Mouse (Mus musculus) forebrain, embryonic 14.5 days (tissue): ENCODE measurements around the gene Fam120b. TPM values are rescaled to one million over a fixed set of nuclear protein-coding genes. Genes with fewer than 3 reads are reported as not detected.

Source experiments
- ATAC-seq: fragments of 200-750 bp; cut with Nextera tagmentation; 2 replicates; pipeline ENCODE4 v1.8.0; 2017; ENCODE audit warnings: mild to moderate bottlenecking, moderate library complexity
- DNase-seq: peaks from one replicate; pipeline ENCODE4 v3.0.0-alpha.2; 2015; ENCODE audit warnings: low spot score
- H3K27ac ChIP-seq: fragments of 300-500 bp; sonication (generic); 2 replicates; pipeline ENCODE4 v1.5.1; 2014; ENCODE audit warnings: low read depth, mild to moderate bottlenecking, control low read depth, low read length, moderate library complexity
- H3K27me3 ChIP-seq: fragments of 300-500 bp; sonication (generic); replicated peaks from 2 replicates; pipeline ENCODE4 v1.6.1; 2014; ENCODE audit warnings: low read length, control low read depth, mixed read lengths; ENCODE audit not compliant: control insufficient read depth, insufficient read depth
- H3K36me3 ChIP-seq: fragments of 300-500 bp; sonication (generic); 2 replicates; pipeline ENCODE4 v1.6.1; 2014; ENCODE audit warnings: low read length, control low read depth; ENCODE audit not compliant: control insufficient read depth, insufficient read depth
- H3K4me1 ChIP-seq: fragments of 300-500 bp; sonication (generic); 2 replicates; pipeline ENCODE4 v1.6.1; 2014; ENCODE audit warnings: antibody characterized with exemption, low read length, control low read depth; ENCODE audit not compliant: control insufficient read depth, insufficient read depth
- H3K4me2 ChIP-seq: fragments of 300-500 bp; sonication (generic); 2 replicates; pipeline ENCODE4 v1.6.1; 2014; ENCODE audit warnings: mild to moderate bottlenecking, control low read depth, low read length
- H3K4me3 ChIP-seq: fragments of 300-500 bp; sonication (generic); 2 replicates; pipeline ENCODE4 v1.5.1; 2014; ENCODE audit warnings: low read depth, low read length, control low read depth
- H3K9ac ChIP-seq: fragments of 300-500 bp; sonication (generic); 2 replicates; pipeline ENCODE4 v1.6.1; 2014; ENCODE audit warnings: mild to moderate bottlenecking, low read length, control low read depth, moderate library complexity
- H3K9me3 ChIP-seq: fragments of 300-500 bp; sonication (generic); replicated peaks from 2 replicates; pipeline ENCODE4 v1.6.1; 2016; ENCODE audit warnings: low read length, control low read depth, mixed read lengths; ENCODE audit not compliant: control insufficient read depth
- WGBS: fragments of 180-500 bp; shearing (Covaris S2); extraction: QIAGEN DNeasy Blood & Tissue Kit; methylation state at CpG from one replicate; pipeline ENCODE4 v1.1.7; 2014; 5-methylcytosine and 5-hydroxymethylcytosine counted together
- polyA plus RNA-seq: library from polyadenylated mRNA; unstranded; fragments of >200 nt; fragmentation: Nextera tagmentation; extraction: Ambion mirVana; gene quantifications from 2 replicates; pipeline ENCODE4 v1.2.1, GENCODE M21; 2014

The Fam120b gene
- polyA plus RNA-seq, 1 experiment from 2014 or later, result 36.0 TPM

GRCm38 (mm10) chr17:15422666-15423065 lies 26.7 kb downstream of the Fam120b start:
- WGBS, result 95% methylated on average over 9 of the region's 9 CpGs
- H3K36me3 ChIP-seq, result peaks cover 89% of the 10 kb centered on the region

GRCm38 (mm10) chr17:15423080-15423765 lies 27.2 kb downstream of the Fam120b start:
- peak; percentile 62; the same call in 1 of the 2 replicates for ATAC-seq
- peak; percentile 68 for DNase-seq
- Histone ChIP-seq H3K27me3 (no peaks in the 10 kb centered on the region), H3K9ac (no peak overlapping the region), H3K4me2 (no peak overlapping the region), H3K27ac (no peak overlapping the region), H3K36me3 (peaks cover 89% of the 10 kb centered on the region), H3K4me3 (no peak overlapping the region), H3K9me3 (no peaks in the 10 kb centered on the region), H3K4me1 (peaks cover 2% of the 10 kb centered on the region; the same call in 1 of the 2 replicates)
- WGBS, result 69% methylated on average over 8 of the region's 8 CpGs

More at GRCm38 (mm10) chr17:15422666-15423065, 26.7 kb downstream of the Fam120b start:
- Histone ChIP-seq H3K4me1 (peaks cover 2% of the 10 kb centered on the region; the same call in 1 of the 2 replicates), H3K27ac (no peak overlapping the region), H3K4me3 (no peak overlapping the region), H3K4me2 (no peak overlapping the region), H3K9me3 (no peaks in the 10 kb centered on the region), H3K9ac (no peak overlapping the region), H3K27me3 (no peaks in the 10 kb centered on the region)
- DNase-seq (no peak), ATAC-seq (no peak)

- 93% methylated on average over 3 of the region's 3 CpGs for WGBS
- Histone ChIP-seq H3K36me3 (peaks cover 84% of the 10 kb centered on the region), H3K9ac (no peak overlapping the region), H3K4me1 (no peaks in the 10 kb centered on the region; the same call in 1 of the 2 replicates), H3K4me2 (no peak overlapping the region), H3K4me3 (no peak overlapping the region), H3K27me3 (no peaks in the 10 kb centered on the region), H3K27ac (no peak overlapping the region), H3K9me3 (no peaks in the 10 kb centered on the region)
- no peak for DNase-seq
- no peak for ATAC-seq
Observed at GRCm38 (mm10) chr17:15425931-15426330, 29.9 kb downstream of the Fam120b start.

- Histone ChIP-seq H3K4me2 (no peak overlapping the region), H3K9ac (no peak overlapping the region), H3K9me3 (no peaks in the 10 kb centered on the region), H3K4me3 (no peak overlapping the region), H3K36me3 (peaks cover 67% of the 10 kb centered on the region), H3K4me1 (no peaks in the 10 kb centered on the region), H3K27me3 (no peaks in the 10 kb centered on the region), H3K27ac (no peak overlapping the region)
- no peak for DNase-seq
- WGBS, result 78% methylated on average over 6 of the region's 6 CpGs
- ATAC-seq, result no peak
Observed at GRCm38 (mm10) chr17:15429451-15429850, 33.4 kb downstream of the Fam120b start.

- H3K27me3 ChIP-seq, result no peaks in the 10 kb centered on the region
- ATAC-seq (no peak), DNase-seq (peak; percentile 15)
- H3K36me3 ChIP-seq, result peaks cover 64% of the 10 kb centered on the region
- WGBS, result 29% methylated on average over 1 of the region's 1 CpGs
- no peak overlapping the region for H3K4me3 ChIP-seq
- H3K4me1 ChIP-seq, result no peaks in the 10 kb centered on the region
- H3K27ac ChIP-seq, result no peak overlapping the region
- no peak overlapping the region for H3K9ac ChIP-seq
- H3K9me3 ChIP-seq, result no peaks in the 10 kb centered on the region
- H3K4me2 ChIP-seq, result no peak overlapping the region
Observed at GRCm38 (mm10) chr17:15429937-15430336, 33.9 kb downstream of the Fam120b start.

GRCm38 (mm10) chr17:15431021-15431514 lies 35.1 kb downstream of the Fam120b start:
- no peaks in the 10 kb centered on the region for H3K4me1 ChIP-seq
- no peaks in the 10 kb centered on the region for H3K27me3 ChIP-seq
- peak; percentile 58; the same call in 1 of the 2 replicates for ATAC-seq
- peak; percentile 59 for DNase-seq
- H3K36me3 ChIP-seq, result peaks cover 52% of the 10 kb centered on the region
- no peak overlapping the region for H3K4me3 ChIP-seq
- no peak overlapping the region for H3K4me2 ChIP-seq
- 63% methylated on average over 5 of the region's 5 CpGs for WGBS
- no peak overlapping the region for H3K9ac ChIP-seq
- no peak overlapping the region for H3K27ac ChIP-seq
- H3K9me3 ChIP-seq, result no peaks in the 10 kb centered on the region

GRCm38 (mm10) chr17:15431551-15431950 lies 35.5 kb downstream of the Fam120b start:
- 98% methylated on average over 4 of the region's 4 CpGs for WGBS
- no peaks in the 10 kb centered on the region for H3K4me1 ChIP-seq
- H3K36me3 ChIP-seq, result peaks cover 50% of the 10 kb centered on the region
- ATAC-seq (no peak), DNase-seq (no peak)
- no peaks in the 10 kb centered on the region for H3K27me3 ChIP-seq
- no peak overlapping the region for H3K4me2 ChIP-seq
- H3K27ac ChIP-seq, result no peak overlapping the region
- no peak overlapping the region for H3K4me3 ChIP-seq
- H3K9ac ChIP-seq, result no peak overlapping the region
- H3K9me3 ChIP-seq, result no peaks in the 10 kb centered on the region

GRCm38 (mm10) chr17:15432036-15432435 lies 36.0 kb downstream of the Fam120b start:
- H3K4me2 ChIP-seq, result no peak overlapping the region
- DNase-seq, result no peak
- no peak overlapping the region for H3K27ac ChIP-seq
- no peaks in the 10 kb centered on the region for H3K27me3 ChIP-seq
- no peak for ATAC-seq
- no peak overlapping the region for H3K4me3 ChIP-seq
- H3K9me3 ChIP-seq, result no peaks in the 10 kb centered on the region
- WGBS, result 77% methylated on average over 3 of the region's 3 CpGs
- H3K9ac ChIP-seq, result no peak overlapping the region
- H3K36me3 ChIP-seq, result peaks cover 46% of the 10 kb centered on the region
- H3K4me1 ChIP-seq, result no peaks in the 10 kb centered on the region

GRCm38 (mm10) chr17:15434748-15435147 lies 38.7 kb downstream of the Fam120b start:
- Histone ChIP-seq H3K36me3 (peaks cover 20% of the 10 kb centered on the region), H3K27me3 (no peaks in the 10 kb centered on the region), H3K4me2 (no peak overlapping the region), H3K9ac (no peak overlapping the region), H3K9me3 (no peaks in the 10 kb centered on the region), H3K4me3 (no peak overlapping the region), H3K4me1 (peaks cover 2% of the 10 kb centered on the region; the same call in 1 of the 2 replicates), H3K27ac (no peak overlapping the region)
- no peak for DNase-seq
- WGBS, result 82% methylated on average over 3 of the region's 3 CpGs
- no peak for ATAC-seq
